Mouse (Mus musculus) MEL (cell line): Measurements from ENCODE around the gene Dcst1. TPM values are rescaled to one million over a fixed set of nuclear protein-coding genes. Genes with fewer than 3 reads are reported as not detected.

Source experiments
- DNase-seq: peaks from one replicate; pipeline ENCODE4 v3.0.0; 2011; ENCODE audit warnings: low read depth, low spot score
- H3K27ac ChIP-seq: 2 replicates; pipeline ENCODE4 v1.5.1; 2012; ENCODE audit warnings: low read depth, mild to moderate bottlenecking, control low read depth, low read length, moderate library complexity; ENCODE audit not compliant: control insufficient read depth
- H3K27me3 ChIP-seq, 2 experiments: fragments of 150-350 bp in 1 of 2; sonication (generic) in 1 of 2; 2 replicates each; pipeline ENCODE4 v1.6.1; 2012; ENCODE audit warnings: low read length in 2 of 2, mild to moderate bottlenecking in 2 of 2, improper control_type of control experiment in 1 of 2, moderate library complexity in 1 of 2; ENCODE audit not compliant: insufficient read depth in 2 of 2, control insufficient read depth in 1 of 2
- H3K36me3 ChIP-seq, 2 experiments: 2 replicates each; pipeline ENCODE4 v1.6.1; 2012 to 2014; ENCODE audit warnings: low read length in 2 of 2, improper control_type of control experiment in 1 of 2, inconsistent platforms in 1 of 2, mild to moderate bottlenecking in 1 of 2; ENCODE audit not compliant: insufficient read depth in 2 of 2, control insufficient read depth in 1 of 2
- H3K4me1 ChIP-seq, 2 experiments: fragments of 150-350 bp in 1 of 2; sonication (generic) in 1 of 2; 2 replicates each; pipeline ENCODE4 v1.6.1; 2012; ENCODE audit warnings: low read length in 2 of 2, improper control_type of control experiment in 1 of 2, mild to moderate bottlenecking in 1 of 2; ENCODE audit not compliant: insufficient read depth in 2 of 2, control insufficient read depth in 1 of 2
- H3K4me3 ChIP-seq, 2 experiments: fragments of 150-350 bp in 1 of 2; sonication (generic) in 1 of 2; 2 replicates each; pipeline ENCODE4 v1.5.1; 2012; ENCODE audit warnings: low read depth in 2 of 2, low read length in 2 of 2, mild to moderate bottlenecking in 2 of 2, moderate library complexity in 2 of 2, control low read depth in 1 of 2, improper control_type of control experiment in 1 of 2; ENCODE audit not compliant: control insufficient read depth in 1 of 2, insufficient read depth in 1 of 2
- H3K79me2 ChIP-seq: 2 replicates; pipeline ENCODE4 v1.6.1; 2012; ENCODE audit warnings: mild to moderate bottlenecking, low read length, moderate library complexity; ENCODE audit not compliant: control insufficient read depth, poor library complexity, insufficient read depth
- H3K9ac ChIP-seq: 2 replicates; pipeline ENCODE4 v1.6.1; 2012; ENCODE audit warnings: low read depth, mild to moderate bottlenecking, control low read depth, low read length, moderate library complexity; ENCODE audit not compliant: control insufficient read depth, poor library complexity, severe bottlenecking
- H3K9me3 ChIP-seq: fragments of 150-350 bp; sonication (generic); replicated peaks from 2 replicates; pipeline ENCODE4 v1.6.1; 2012; ENCODE audit warnings: mild to moderate bottlenecking, low read length, improper control_type of control experiment, moderate library complexity; ENCODE audit not compliant: insufficient read depth
- BHLHE40 ChIP-seq: IDR thresholded peaks from 2 replicates; pipeline ENCODE4 v1.6.1; 2012; ENCODE audit warnings: low read depth, mild to moderate bottlenecking, inconsistent platforms, low read length, improper control_type of control experiment, borderline replicate concordance
- CHD1 ChIP-seq: IDR thresholded peaks from 2 replicates; pipeline ENCODE4 v1.6.1; 2012; ENCODE audit warnings: low read depth, mild to moderate bottlenecking, inconsistent platforms, low read length, improper control_type of control experiment
- CHD2 ChIP-seq: IDR thresholded peaks from 2 replicates; pipeline ENCODE4 v1.6.1; 2011; ENCODE audit warnings: low read length, improper control_type of control experiment
- CTCF ChIP-seq, 3 experiments: IDR thresholded peaks in 2 of 3; conservative IDR thresholded peaks in 1 of 3; 2 replicates each; pipeline ENCODE4 v1.5.1; 2011 to 2012; ENCODE audit warnings: low read length in 3 of 3, low read depth in 2 of 3, mild to moderate bottlenecking in 2 of 3, improper control_type of control experiment in 1 of 3, inconsistent platforms in 1 of 3, mixed read lengths in 1 of 3, moderate library complexity in 1 of 3; ENCODE audit not compliant: control insufficient read depth in 1 of 3, insufficient read depth in 1 of 3, poor library complexity in 1 of 3, severe bottlenecking in 1 of 3
- ELF1 ChIP-seq: IDR thresholded peaks from 2 replicates; pipeline ENCODE4 v1.6.1; 2014; ENCODE audit warnings: low read depth, mild to moderate bottlenecking, inconsistent platforms, low read length, improper control_type of control experiment, moderate library complexity
- EP300 ChIP-seq, 2 experiments: IDR thresholded peaks; 2 replicates each; pipeline ENCODE4 v1.6.1; 2011; ENCODE audit warnings: improper control_type of control experiment in 2 of 2, low read length in 2 of 2, low read depth in 1 of 2, mild to moderate bottlenecking in 1 of 2
- ETS1 ChIP-seq: IDR thresholded peaks from 2 replicates; pipeline ENCODE4 v1.6.1; 2012; ENCODE audit warnings: low read depth, mild to moderate bottlenecking, inconsistent platforms, low read length, improper control_type of control experiment, moderate library complexity
- GABPA ChIP-seq: IDR thresholded peaks from 2 replicates; pipeline ENCODE4 v1.6.1; 2012; ENCODE audit warnings: low read depth, mild to moderate bottlenecking, inconsistent platforms, low read length, improper control_type of control experiment, moderate library complexity
- GATA1 ChIP-seq: IDR thresholded peaks from 2 replicates; pipeline ENCODE4 v1.6.1; 2011; ENCODE audit warnings: low read depth, low read length, improper control_type of control experiment
- HCFC1 ChIP-seq: IDR thresholded peaks from 2 replicates; pipeline ENCODE4 v1.6.1; 2012; ENCODE audit warnings: low read depth, mild to moderate bottlenecking, inconsistent platforms, low read length, improper control_type of control experiment, moderate library complexity
- JUND ChIP-seq: IDR thresholded peaks from 2 replicates; pipeline ENCODE4 v1.6.1; 2011; ENCODE audit warnings: low read depth, mild to moderate bottlenecking, improper control_type of control experiment, low read length
- KAT2A ChIP-seq: conservative IDR thresholded peaks from 2 replicates; pipeline ENCODE4 v1.6.1; 2012; ENCODE audit warnings: low read depth, low read length, improper control_type of control experiment, inconsistent platforms
- MAFK ChIP-seq: IDR thresholded peaks from 2 replicates; pipeline ENCODE4 v1.6.1; 2011; ENCODE audit warnings: low read depth, mild to moderate bottlenecking, low read length, improper control_type of control experiment, borderline replicate concordance
- MAX ChIP-seq: IDR thresholded peaks from 2 replicates; pipeline ENCODE4 v1.6.1; 2011; ENCODE audit warnings: low read length, improper control_type of control experiment
- MAZ ChIP-seq: IDR thresholded peaks from 2 replicates; pipeline ENCODE4 v1.6.1; 2012; ENCODE audit warnings: low read depth, mild to moderate bottlenecking, inconsistent platforms, low read length, improper control_type of control experiment
- MEF2A ChIP-seq: IDR thresholded peaks from 2 replicates; pipeline ENCODE4 v1.6.1; 2014; ENCODE audit warnings: low read depth, mild to moderate bottlenecking, inconsistent platforms, low read length, improper control_type of control experiment; ENCODE audit not compliant: poor library complexity, insufficient replicate concordance, severe bottlenecking; ENCODE audit errors: extremely low read depth
- MXI1 ChIP-seq: IDR thresholded peaks from 2 replicates; pipeline ENCODE4 v1.6.1; 2011; ENCODE audit warnings: mild to moderate bottlenecking, low read depth, low read length, improper control_type of control experiment
- MYB ChIP-seq: IDR thresholded peaks from 2 replicates; pipeline ENCODE4 v1.6.1; 2011; ENCODE audit warnings: mild to moderate bottlenecking, low read depth, low read length, improper control_type of control experiment
- MYC ChIP-seq: IDR thresholded peaks from 2 replicates; pipeline ENCODE4 v1.6.1; 2011; ENCODE audit warnings: low read depth, mild to moderate bottlenecking, low read length, improper control_type of control experiment, moderate library complexity
- NELFE ChIP-seq: IDR thresholded peaks from 2 replicates; pipeline ENCODE4 v1.6.1; 2011; ENCODE audit warnings: low read depth, low read length, improper control_type of control experiment
- POLR2A ChIP-seq, 2 experiments: IDR thresholded peaks; 2 replicates each; pipeline ENCODE4 v1.6.1; 2011 to 2012; ENCODE audit warnings: low read length in 2 of 2, mild to moderate bottlenecking in 2 of 2, control low read depth in 1 of 2, improper control_type of control experiment in 1 of 2, low read depth in 1 of 2, moderate library complexity in 1 of 2; ENCODE audit not compliant: control insufficient read depth in 1 of 2, insufficient read depth in 1 of 2, poor library complexity in 1 of 2
- POLR2AphosphoS2 ChIP-seq: IDR thresholded peaks from 2 replicates; pipeline ENCODE4 v1.6.1; 2011; ENCODE audit warnings: low read length, improper control_type of control experiment
- POLR2AphosphoS5 ChIP-seq: IDR thresholded peaks from 2 replicates; pipeline ENCODE4 v1.6.1; 2012; ENCODE audit warnings: low read depth, borderline replicate concordance, mild to moderate bottlenecking, inconsistent platforms, low read length, moderate library complexity, mixed read lengths
- RCOR1 ChIP-seq: IDR thresholded peaks from 2 replicates; pipeline ENCODE4 v1.6.1; 2012; ENCODE audit warnings: low read depth, mild to moderate bottlenecking, inconsistent platforms, low read length, improper control_type of control experiment
- SIN3A ChIP-seq: IDR thresholded peaks from 2 replicates; pipeline ENCODE4 v1.6.1; 2012; ENCODE audit warnings: low read length, improper control_type of control experiment, inconsistent platforms
- SMC3 ChIP-seq: IDR thresholded peaks from 2 replicates; pipeline ENCODE4 v1.6.1; 2011; ENCODE audit warnings: low read depth, low read length, improper control_type of control experiment
- TAL1 ChIP-seq: IDR thresholded peaks from 2 replicates; pipeline ENCODE4 v1.6.1; 2012; ENCODE audit warnings: mild to moderate bottlenecking, inconsistent platforms, low read length, moderate library complexity, mixed read lengths
- TBP ChIP-seq: IDR thresholded peaks from 2 replicates; pipeline ENCODE4 v1.8.0; 2011; ENCODE audit warnings: low read depth, low read length, improper control_type of control experiment
- UBTF ChIP-seq: IDR thresholded peaks from 2 replicates; pipeline ENCODE4 v1.6.1; 2012; ENCODE audit warnings: low read depth, mild to moderate bottlenecking, inconsistent platforms, low read length, improper control_type of control experiment, moderate library complexity, borderline replicate concordance; ENCODE audit not compliant: insufficient read depth
- USF1 ChIP-seq: IDR thresholded peaks from 2 replicates; pipeline ENCODE4 v1.6.1; 2014; ENCODE audit warnings: low read depth, mild to moderate bottlenecking, inconsistent platforms, low read length, improper control_type of control experiment, moderate library complexity
- USF2 ChIP-seq, 2 experiments: IDR thresholded peaks; 2 replicates each; pipeline ENCODE4 v1.6.1; 2011 to 2012; ENCODE audit warnings: improper control_type of control experiment in 2 of 2, low read length in 2 of 2, borderline replicate concordance in 1 of 2, inconsistent platforms in 1 of 2, low read depth in 1 of 2, mild to moderate bottlenecking in 1 of 2; ENCODE audit not compliant: insufficient read depth in 1 of 2
- ZC3H11A ChIP-seq: IDR thresholded peaks from 2 replicates; pipeline ENCODE4 v1.6.1; 2012; ENCODE audit warnings: low read depth, mild to moderate bottlenecking, inconsistent platforms, low read length, improper control_type of control experiment
- ZKSCAN1 ChIP-seq: IDR thresholded peaks from 2 replicates; pipeline ENCODE4 v1.6.1; 2012; ENCODE audit warnings: low read depth, mild to moderate bottlenecking, inconsistent platforms, low read length, improper control_type of control experiment, moderate library complexity
- ZMIZ1 ChIP-seq: IDR thresholded peaks from 2 replicates; pipeline ENCODE4 v1.6.1; 2012; ENCODE audit warnings: low read depth, mild to moderate bottlenecking, inconsistent platforms, low read length, improper control_type of control experiment, moderate library complexity
- ZNF384 ChIP-seq: IDR thresholded peaks from 2 replicates; pipeline ENCODE4 v1.6.1; 2012; ENCODE audit warnings: low read depth, mild to moderate bottlenecking, inconsistent platforms, low read length, improper control_type of control experiment
- polyA plus RNA-seq, 2 experiments: library from polyadenylated mRNA; stranded (reverse) in 1 of 2; unstranded in 1 of 2; fragments of >175 nt in 1 of 2; fragments of >200 nt in 1 of 2; gene quantifications; 2 replicates each; pipeline versions ENCODE4 v1.2.1 to v1.2.4; 2012; ENCODE audit warnings: low replicate concordance in 2 of 2, low read depth in 1 of 2; ENCODE audit not compliant: insufficient read length in 2 of 2, insufficient read depth in 1 of 2, missing spikeins in 1 of 2
- total RNA-seq: library from RNA; depleted of rRNA; stranded (reverse); fragments of 300-350 nt; gene quantifications from 2 replicates; pipeline ENCODE4 v1.2.3, GENCODE M21; 2012

Gene Dcst1
- total and polyA plus RNA-seq, 3 experiments = 0.08 to 0.29 TPM; not detected in 1

DNA sequence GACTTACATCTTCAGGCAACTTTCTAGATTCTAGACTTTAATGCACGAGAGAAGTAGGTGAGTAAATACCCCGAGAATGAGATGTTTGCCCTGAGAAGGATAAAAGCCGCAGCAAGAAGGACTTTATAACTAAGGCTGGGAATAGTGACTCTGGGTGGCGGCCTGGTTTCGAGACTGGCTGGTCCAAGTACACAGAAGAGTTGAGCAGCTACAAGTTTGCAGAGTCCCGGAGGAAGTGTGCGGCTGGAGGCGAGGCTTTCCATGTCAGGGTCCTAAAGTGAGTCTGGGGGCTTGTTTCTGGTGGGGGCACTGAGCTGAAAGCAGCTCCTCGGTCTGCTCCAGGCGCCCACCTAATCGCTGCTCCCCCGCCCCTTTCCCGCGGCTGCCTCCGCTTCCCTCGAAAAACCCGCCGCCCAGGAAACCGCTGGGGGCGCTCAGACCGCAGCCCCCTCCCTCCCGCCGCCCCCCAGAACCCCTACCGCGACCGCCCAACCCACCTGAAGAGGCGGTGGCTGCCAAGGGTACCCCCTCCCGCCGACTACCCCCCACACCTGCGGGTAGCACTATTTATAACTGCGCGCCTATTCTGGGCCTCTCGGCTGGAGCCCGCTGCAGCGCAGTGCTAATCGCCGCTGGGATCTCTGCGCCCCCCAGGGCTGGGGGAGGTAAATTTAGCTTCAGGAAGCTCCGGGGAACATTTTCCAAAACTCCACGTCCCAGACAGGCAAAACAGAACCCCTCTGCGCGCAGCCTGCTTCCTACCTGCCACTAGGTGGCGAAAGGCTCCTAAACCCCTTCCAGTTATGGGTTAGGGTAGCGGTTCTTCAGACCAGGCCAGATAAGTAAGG lies 31.0 kb upstream of the Dcst1 start:
- Histone ChIP-seq H3K4me3 (peak overlapping the region; percentile 75 to 78), H3K27ac (peak overlapping the region; percentile 75), H3K4me1 (peaks cover 7 to 13% of the 10 kb centered on the region in 2 experiments), H3K27me3 (no peaks in the 10 kb centered on the region), H3K9ac (peak overlapping the region; percentile 73), H3K9me3 (no peaks in the 10 kb centered on the region), H3K79me2 (peaks cover 16% of the 10 kb centered on the region), H3K36me3 (peaks cover 2 to 6% of the 10 kb centered on the region in 2 experiments; a peak in 3 of 4 replicates)
- DNase-seq = peak; percentile 91
- no peak for TF ChIP-seq GABPA
- TF ChIP-seq MAZ = peak; percentile 56
- 0 out of 2 replicates have a peak, but pooled peaks have one; percentile 21 for TF ChIP-seq ZKSCAN1
- peak; percentile 64 for TF ChIP-seq HCFC1
- TF ChIP-seq BHLHE40 = no peak
- peak; percentile 84; the same call in 1 of the 2 replicates for TF ChIP-seq POLR2AphosphoS2
- no peak for TF ChIP-seq JUND
- no peak for TF ChIP-seq MYB
- TF ChIP-seq CTCF (IDR thresholded peaks at IDR 0.05 in 2 of 3, conservative IDR thresholded peaks at IDR 0.05 in 1 of 3; ENCODE audit: control insufficient read depth in 1 of 3, insufficient read depth in 1 of 3, low read depth in 2 of 3, low read length in 3 of 3, poor library complexity in 1 of 3, severe bottlenecking in 1 of 3) = peak; percentile 91 to 97 (median 96)
- no peak for TF ChIP-seq CHD2
- 0 out of 2 replicates have a peak, but pooled peaks have one; percentile 45 for TF ChIP-seq MAFK
- TF ChIP-seq SMC3 = peak; percentile 74
- TF ChIP-seq CHD1 = no peak
- TF ChIP-seq MEF2A = peak; percentile 82
- TF ChIP-seq ETS1 = peak; percentile 74
- TF ChIP-seq USF1 = 0 out of 2 replicates have a peak, but pooled peaks have one; percentile 2
- TF ChIP-seq RCOR1 = no peak
- no peak for TF ChIP-seq USF2 (IDR thresholded peaks at IDR 0.05; ENCODE audit: borderline replicate concordance in 1 of 2, insufficient read depth in 1 of 2, low read depth in 1 of 2, low read length in 2 of 2)
- peak; percentile 90 to 91; a peak in 3 of 4 replicates for TF ChIP-seq POLR2A (IDR thresholded peaks at IDR 0.05; ENCODE audit: control insufficient read depth in 1 of 2, insufficient read depth in 1 of 2, low read depth in 1 of 2, low read length in 2 of 2, poor library complexity in 1 of 2)
- TF ChIP-seq MXI1 = peak; percentile 5; the same call in 1 of the 2 replicates
- no peak; a peak in 1 of 4 replicates for TF ChIP-seq EP300 (IDR thresholded peaks at IDR 0.05; ENCODE audit: low read depth in 1 of 2, low read length in 2 of 2)
- TF ChIP-seq UBTF = no peak
- TF ChIP-seq SIN3A = peak; percentile 37
- 0 out of 2 replicates have a peak, but pooled peaks have one; percentile 41 for TF ChIP-seq GATA1
- no peak for TF ChIP-seq POLR2AphosphoS5
- TF ChIP-seq TBP = peak; percentile 98
- no peak for TF ChIP-seq ZNF384
- TF ChIP-seq NELFE = peak; percentile 58
- no peak; the same call in 1 of the 2 replicates for TF ChIP-seq MAX
- TF ChIP-seq ELF1 = peak; percentile 42
- TF ChIP-seq TAL1 = no peak
- peak; percentile 99 for TF ChIP-seq ZMIZ1
- TF ChIP-seq KAT2A = no peak; the same call in 1 of the 2 replicates
- TF ChIP-seq MYC = 0 out of 2 replicates have a peak, but pooled peaks have one; percentile 24
- TF ChIP-seq ZC3H11A = no peak
